Mouse (Mus musculus): Measurements from ENCODE around the gene Rps28. TPM values are rescaled to one million over a fixed set of nuclear protein-coding genes. Genes with fewer than 3 reads are reported as not detected.

Rps28 gene
- polyA plus RNA-seq, 1 experiment from 2014 or later = 701 TPM

- H3K4me2 ChIP-seq = no peak overlapping the region
- no peaks in the 10 kb centered on the region for H3K9me3 ChIP-seq (replicated peaks; ENCODE audit: control insufficient read depth, low read length)
- H3K36me3 ChIP-seq (ENCODE audit: control insufficient read depth, insufficient read depth, low read length) = no peaks in the 10 kb centered on the region
- 39% methylated on average over 9 of the region's 9 CpGs for WGBS (ENCODE audit: insufficient replicate concordance)
- no peak overlapping the region for H3K27ac ChIP-seq (ENCODE audit: low read depth, low read length)
- H3K9ac ChIP-seq (ENCODE audit: low read depth, low read length) = no peak overlapping the region
- no peak overlapping the region for H3K4me3 ChIP-seq (ENCODE audit: low read depth, low read length)
- H3K4me1 ChIP-seq (ENCODE audit: control insufficient read depth, insufficient read depth, low read length) = peaks cover 9% of the 10 kb centered on the region
- no peak for ATAC-seq (replicated peaks; ENCODE audit: insufficient number of reproducible peaks, low FRiP score, low TSS enrichment)
- peaks cover 11% of the 10 kb centered on the region for H3K27me3 ChIP-seq (ENCODE audit: control insufficient read depth, insufficient read depth, low read length)
Measured at GRCm38 (mm10) chr17:33807181-33807888, 17.0 kb downstream of the Rps28 start.

DNA sequence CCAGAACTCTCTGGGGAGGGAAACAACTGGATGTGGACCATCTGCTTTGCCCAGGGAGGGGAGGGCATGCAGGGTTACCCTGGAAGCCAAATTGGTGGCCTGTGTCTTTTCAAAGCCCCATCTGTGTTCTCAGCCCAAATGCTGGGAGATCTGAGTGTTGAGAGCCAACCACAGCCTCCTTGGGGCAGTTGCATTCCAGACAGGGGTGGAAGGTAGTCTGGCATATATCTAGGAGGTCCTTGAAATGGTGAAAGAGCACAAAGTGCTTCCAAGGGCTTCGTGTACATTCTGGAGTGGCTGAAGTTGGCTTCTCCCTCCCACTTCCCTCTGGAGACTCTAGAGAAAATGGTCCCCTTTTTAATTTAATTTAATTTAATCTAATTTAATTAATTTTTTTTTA is 19.6 kb downstream of the Rps28 start:
- Histone ChIP-seq H3K4me1 (ENCODE audit: control insufficient read depth, insufficient read depth, low read length) (0 out of 2 replicates have a peak, but pooled peaks cover 3% of the 10 kb centered on the region), H3K9me3 (replicated peaks; ENCODE audit: control insufficient read depth, low read length) (no peaks in the 10 kb centered on the region), H3K9ac (ENCODE audit: low read depth, low read length) (no peak overlapping the region), H3K27ac (ENCODE audit: low read depth, low read length) (no peak overlapping the region), H3K36me3 (ENCODE audit: control insufficient read depth, insufficient read depth, low read length) (no peaks in the 10 kb centered on the region), H3K4me2 (no peak overlapping the region), H3K27me3 (ENCODE audit: control insufficient read depth, insufficient read depth, low read length) (peaks cover 11% of the 10 kb centered on the region), H3K4me3 (ENCODE audit: low read depth, low read length) (no peak overlapping the region)
- 29% methylated on average over 1 of the region's 1 CpGs for WGBS (ENCODE audit: insufficient replicate concordance)
- 0 out of 2 replicates have a peak, but pooled peaks have one; percentile 10 for ATAC-seq (replicated peaks; ENCODE audit: insufficient number of reproducible peaks, low FRiP score, low TSS enrichment)

- WGBS (ENCODE audit: insufficient replicate concordance) = 54% methylated on average over 4 of the region's 4 CpGs
- Histone ChIP-seq H3K4me3 (ENCODE audit: low read depth, low read length) (no peak overlapping the region), H3K9ac (ENCODE audit: low read depth, low read length) (no peak overlapping the region), H3K9me3 (replicated peaks; ENCODE audit: control insufficient read depth, low read length) (no peaks in the 10 kb centered on the region), H3K4me1 (ENCODE audit: control insufficient read depth, insufficient read depth, low read length) (0 out of 2 replicates have a peak, but pooled peaks cover 3% of the 10 kb centered on the region), H3K27me3 (ENCODE audit: control insufficient read depth, insufficient read depth, low read length) (peaks cover 14% of the 10 kb centered on the region), H3K27ac (ENCODE audit: low read depth, low read length) (no peak overlapping the region), H3K4me2 (no peak overlapping the region), H3K36me3 (ENCODE audit: control insufficient read depth, insufficient read depth, low read length) (no peaks in the 10 kb centered on the region)
- ATAC-seq (replicated peaks; ENCODE audit: insufficient number of reproducible peaks, low FRiP score, low TSS enrichment) = no peak
Measured at GRCm38 (mm10) chr17:33804205-33804604, 20.2 kb downstream of the Rps28 start.

- Histone ChIP-seq H3K27me3 (ENCODE audit: control insufficient read depth, insufficient read depth, low read length) (peaks cover 12% of the 10 kb centered on the region), H3K36me3 (ENCODE audit: control insufficient read depth, insufficient read depth, low read length) (no peaks in the 10 kb centered on the region), H3K9me3 (replicated peaks; ENCODE audit: control insufficient read depth, low read length) (no peaks in the 10 kb centered on the region), H3K9ac (ENCODE audit: low read depth, low read length) (no peak overlapping the region), H3K27ac (ENCODE audit: low read depth, low read length) (no peak overlapping the region), H3K4me2 (no peak overlapping the region), H3K4me1 (ENCODE audit: control insufficient read depth, insufficient read depth, low read length) (0 out of 2 replicates have a peak, but pooled peaks cover 3% of the 10 kb centered on the region), H3K4me3 (ENCODE audit: low read depth, low read length) (no peak overlapping the region)
- WGBS (ENCODE audit: insufficient replicate concordance) = 3% methylated on average over 2 of the region's 2 CpGs
- no peak for ATAC-seq (replicated peaks; ENCODE audit: insufficient number of reproducible peaks, low FRiP score, low TSS enrichment)
Measured at GRCm38 (mm10) chr17:33802221-33802620, 22.1 kb downstream of the Rps28 start.

GRCm38 (mm10) chr17:33799277-33799676 is 25.1 kb downstream of the Rps28 start:
- Histone ChIP-seq H3K27ac (ENCODE audit: low read depth, low read length) (no peak overlapping the region), H3K27me3 (ENCODE audit: control insufficient read depth, insufficient read depth, low read length) (peaks cover 10% of the 10 kb centered on the region), H3K4me2 (no peak overlapping the region), H3K36me3 (ENCODE audit: control insufficient read depth, insufficient read depth, low read length) (no peaks in the 10 kb centered on the region), H3K4me1 (ENCODE audit: control insufficient read depth, insufficient read depth, low read length) (no peaks in the 10 kb centered on the region), H3K9ac (ENCODE audit: low read depth, low read length) (no peak overlapping the region), H3K4me3 (ENCODE audit: low read depth, low read length) (no peak overlapping the region), H3K9me3 (replicated peaks; ENCODE audit: control insufficient read depth, low read length) (no peaks in the 10 kb centered on the region)
- ATAC-seq (replicated peaks; ENCODE audit: insufficient number of reproducible peaks, low FRiP score, low TSS enrichment) = no peak
- WGBS (ENCODE audit: insufficient replicate concordance) = 58% methylated on average over 1 of the region's 1 CpGs

DNA sequence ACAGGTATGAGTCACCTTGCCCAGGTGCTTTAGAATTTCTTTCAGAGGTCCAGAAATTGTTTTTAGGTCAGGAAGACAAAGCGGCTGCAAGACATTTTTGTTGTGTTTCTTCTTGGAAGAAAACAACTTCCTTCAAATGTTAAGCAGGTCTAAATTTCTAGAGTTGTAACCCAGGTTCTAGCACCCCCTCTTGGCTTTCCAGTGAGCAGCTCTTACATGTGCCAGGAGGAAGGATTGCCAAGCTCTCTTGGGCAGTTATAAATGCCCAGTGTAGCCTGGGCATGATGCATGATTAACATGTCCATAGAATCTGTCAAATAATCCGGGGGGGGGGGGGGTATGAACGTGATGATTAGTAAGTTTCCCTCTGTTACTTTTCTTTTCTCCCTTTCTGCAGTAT is 26.1 kb downstream of the Rps28 start:
- Histone ChIP-seq H3K4me1 (ENCODE audit: control insufficient read depth, insufficient read depth, low read length) (no peaks in the 10 kb centered on the region), H3K27me3 (ENCODE audit: control insufficient read depth, insufficient read depth, low read length) (peaks cover 15% of the 10 kb centered on the region), H3K36me3 (ENCODE audit: control insufficient read depth, insufficient read depth, low read length) (no peaks in the 10 kb centered on the region), H3K27ac (ENCODE audit: low read depth, low read length) (no peak overlapping the region), H3K4me2 (no peak overlapping the region), H3K4me3 (ENCODE audit: low read depth, low read length) (no peak overlapping the region), H3K9ac (ENCODE audit: low read depth, low read length) (no peak overlapping the region), H3K9me3 (replicated peaks; ENCODE audit: control insufficient read depth, low read length) (no peaks in the 10 kb centered on the region)
- no peak for ATAC-seq (replicated peaks; ENCODE audit: insufficient number of reproducible peaks, low FRiP score, low TSS enrichment)
- 49% methylated on average over 3 of the region's 3 CpGs for WGBS (ENCODE audit: insufficient replicate concordance)

- Histone ChIP-seq H3K4me2 (no peak overlapping the region), H3K27ac (ENCODE audit: low read depth, low read length) (no peak overlapping the region), H3K4me1 (ENCODE audit: control insufficient read depth, insufficient read depth, low read length) (no peaks in the 10 kb centered on the region; the same call in 1 of the 2 replicates), H3K4me3 (ENCODE audit: low read depth, low read length) (no peak overlapping the region), H3K36me3 (ENCODE audit: control insufficient read depth, insufficient read depth, low read length) (no peaks in the 10 kb centered on the region), H3K9ac (ENCODE audit: low read depth, low read length) (no peak overlapping the region), H3K9me3 (replicated peaks; ENCODE audit: control insufficient read depth, low read length) (no peaks in the 10 kb centered on the region), H3K27me3 (ENCODE audit: control insufficient read depth, insufficient read depth, low read length) (peaks cover 13% of the 10 kb centered on the region; the same call in 1 of the 2 replicates)
- 24% methylated on average over 4 of the region's 4 CpGs for WGBS (ENCODE audit: insufficient replicate concordance)
- ATAC-seq (replicated peaks; ENCODE audit: insufficient number of reproducible peaks, low FRiP score, low TSS enrichment) = no peak
Measured at GRCm38 (mm10) chr17:33788732-33789131, 35.6 kb downstream of the Rps28 start.

- H3K4me3 ChIP-seq (ENCODE audit: low read depth, low read length) = no peak overlapping the region
- H3K27ac ChIP-seq (ENCODE audit: low read depth, low read length) = no peak overlapping the region
- no peak for ATAC-seq (replicated peaks; ENCODE audit: insufficient number of reproducible peaks, low FRiP score, low TSS enrichment)
- WGBS (ENCODE audit: insufficient replicate concordance) = 82% methylated on average over 18 of the region's 18 CpGs
- peaks cover 14% of the 10 kb centered on the region for H3K4me1 ChIP-seq (ENCODE audit: control insufficient read depth, insufficient read depth, low read length)
- H3K27me3 ChIP-seq (ENCODE audit: control insufficient read depth, insufficient read depth, low read length) = peaks cover 14% of the 10 kb centered on the region; the same call in 1 of the 2 replicates
- no peak overlapping the region for H3K4me2 ChIP-seq
- H3K36me3 ChIP-seq (ENCODE audit: control insufficient read depth, insufficient read depth, low read length) = no peaks in the 10 kb centered on the region
- H3K9me3 ChIP-seq (replicated peaks; ENCODE audit: control insufficient read depth, low read length) = no peaks in the 10 kb centered on the region
- no peak overlapping the region for H3K9ac ChIP-seq (ENCODE audit: low read depth, low read length)
Measured at GRCm38 (mm10) chr17:33786375-33786774, 38.0 kb downstream of the Rps28 start.

GRCm38 (mm10) chr17:33784939-33785338 is 39.4 kb downstream of the Rps28 start:
- Histone ChIP-seq H3K27ac (ENCODE audit: low read depth, low read length) (no peak overlapping the region), H3K4me2 (no peak overlapping the region), H3K9ac (ENCODE audit: low read depth, low read length) (no peak overlapping the region), H3K27me3 (ENCODE audit: control insufficient read depth, insufficient read depth, low read length) (peaks cover 16% of the 10 kb centered on the region; the same call in 1 of the 2 replicates), H3K4me1 (ENCODE audit: control insufficient read depth, insufficient read depth, low read length) (peaks cover 21% of the 10 kb centered on the region), H3K36me3 (ENCODE audit: control insufficient read depth, insufficient read depth, low read length) (no peaks in the 10 kb centered on the region), H3K9me3 (replicated peaks; ENCODE audit: control insufficient read depth, low read length) (no peaks in the 10 kb centered on the region), H3K4me3 (ENCODE audit: low read depth, low read length) (no peak overlapping the region)
- WGBS (ENCODE audit: insufficient replicate concordance) = 69% methylated on average over 2 of the region's 2 CpGs
- ATAC-seq (replicated peaks; ENCODE audit: insufficient number of reproducible peaks, low FRiP score, low TSS enrichment) = no peak
